Mouse (Mus musculus) lung, postnatal 4 days (tissue): ENCODE data around the gene Dut.
A peak's percentile ranks its signal among the peaks of the same experiment; 100 is the strongest.

Experiments used
- DNase-seq, 2 experiments: peaks; one replicate each; pipeline ENCODE4 v3.0.0; 2021

The Dut gene

GRCm38 (mm10) chr2:125247108-125247961 is at the start of gene Dut:
Gene Dut, plus strand, starts transcription at chr2:125247190.
- DNase-seq = peak; percentile 94 to 98

GRCm38 (mm10) chr2:125208894-125209596 is 37.9 kb upstream of the Dut start:
- no peak for DNase-seq

- no peak for DNase-seq
Measured at GRCm38 (mm10) chr2:125211831-125212510, 35.0 kb upstream of the Dut start.

- peak in 1 of 2 experiments; percentile 66 for DNase-seq
Measured at GRCm38 (mm10) chr2:125214592-125214991, 32.4 kb upstream of the Dut start.

GRCm38 (mm10) chr2:125217286-125217685 is 29.7 kb upstream of the Dut start:
- DNase-seq = no peak

- no peak for DNase-seq
Measured at GRCm38 (mm10) chr2:125218566-125218965, 28.4 kb upstream of the Dut start.

- DNase-seq = no peak
Measured at GRCm38 (mm10) chr2:125219268-125219667, 27.7 kb upstream of the Dut start.

GRCm38 (mm10) chr2:125221673-125222072 is 25.3 kb upstream of the Dut start:
- no peak for DNase-seq

- DNase-seq = no peak
Measured at GRCm38 (mm10) chr2:125228472-125229409, 18.2 kb upstream of the Dut start.

GRCm38 (mm10) chr2:125232183-125232582 is 14.8 kb upstream of the Dut start:
- DNase-seq = no peak

- no peak for DNase-seq
Measured at GRCm38 (mm10) chr2:125233537-125233936, 13.5 kb upstream of the Dut start.

GRCm38 (mm10) chr2:125234049-125234448 is 12.9 kb upstream of the Dut start:
- no peak for DNase-seq

- no peak for DNase-seq
Measured at GRCm38 (mm10) chr2:125245545-125246285, 1.3 kb upstream of the Dut start.

- no peak for DNase-seq
Measured at GRCm38 (mm10) chr2:125246669-125247068, 321 bp upstream of the Dut start.

GRCm38 (mm10) chr2:125247962-125248235 is 909 bp downstream of the Dut start:
- no peak for DNase-seq

- DNase-seq = no peak
Measured at GRCm38 (mm10) chr2:125248256-125248655, 1.3 kb downstream of the Dut start.

- no peak for DNase-seq
Measured at GRCm38 (mm10) chr2:125249339-125249738, 2.3 kb downstream of the Dut start.

- no peak for DNase-seq
Measured at GRCm38 (mm10) chr2:125249874-125250273, 2.9 kb downstream of the Dut start.

- no peak for DNase-seq
Measured at GRCm38 (mm10) chr2:125251781-125252180, 4.8 kb downstream of the Dut start.

GRCm38 (mm10) chr2:125252275-125252674 is 5.3 kb downstream of the Dut start:
- peak in 1 of 2 experiments; percentile 60 for DNase-seq

- no peak for DNase-seq
Measured at GRCm38 (mm10) chr2:125253699-125254098, 6.7 kb downstream of the Dut start.

- no peak for DNase-seq
Measured at GRCm38 (mm10) chr2:125254630-125255029, 7.6 kb downstream of the Dut start.
